Mouse (Mus musculus) heart, adult 10 weeks (tissue): ENCODE measurements around the gene Arhgef2. TPM values are rescaled to one million over a fixed set of nuclear protein-coding genes. Genes with fewer than 3 reads are reported as not detected.

Experiments used
- polyA plus RNA-seq: library from polyadenylated mRNA; stranded (reverse); fragments of 350-450 nt; fragmentation: Illumina TruSeq; extraction: RNeasy Lipid Tissue Mini Kit (QIAGEN cat#74804); gene quantifications from one replicate; pipeline ENCODE4 v1.2.3, GENCODE M21; 2014; ENCODE audit warnings: low read depth, low replicate concordance

Gene Arhgef2
- polyA plus RNA-seq = 32.9 TPM

DNA sequence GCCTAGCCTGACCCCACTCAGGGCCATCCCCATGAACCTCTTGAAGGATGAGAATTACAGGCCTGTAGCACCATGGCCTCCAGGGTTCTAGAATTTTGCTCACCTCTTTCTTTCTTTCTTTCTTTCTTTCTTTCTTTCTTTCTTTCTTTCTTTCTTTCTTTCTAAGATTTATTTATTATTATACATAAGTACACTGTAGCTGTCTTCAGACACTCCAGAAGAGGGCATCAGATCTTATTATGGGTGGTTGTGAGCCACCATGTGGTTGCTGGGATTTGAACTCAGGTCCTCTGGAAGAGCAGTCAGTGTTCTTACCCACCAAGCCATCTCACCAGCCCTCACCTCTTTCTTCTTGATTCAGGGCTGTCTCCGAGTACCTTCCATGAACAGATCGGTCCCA is at the start of gene Arhgef2:
Gene Arhgef2, plus strand, starts transcription at position 301 of the 400 bp plus-strand sequence.

GRCm38 (mm10) chr3:88575540-88575939 is 30.2 kb upstream of the Arhgef2 start, which contains the start of gene Ssr2:
TSS of gene Ssr2 (plus strand) at chr3:88575876.

GRCm38 (mm10) chr3:88652846-88653515 is 47.2 kb downstream of the Arhgef2 start, which contains the start of gene Rxfp4:
TSS of gene Rxfp4 (minus strand) at chr3:88653142.

DNA sequence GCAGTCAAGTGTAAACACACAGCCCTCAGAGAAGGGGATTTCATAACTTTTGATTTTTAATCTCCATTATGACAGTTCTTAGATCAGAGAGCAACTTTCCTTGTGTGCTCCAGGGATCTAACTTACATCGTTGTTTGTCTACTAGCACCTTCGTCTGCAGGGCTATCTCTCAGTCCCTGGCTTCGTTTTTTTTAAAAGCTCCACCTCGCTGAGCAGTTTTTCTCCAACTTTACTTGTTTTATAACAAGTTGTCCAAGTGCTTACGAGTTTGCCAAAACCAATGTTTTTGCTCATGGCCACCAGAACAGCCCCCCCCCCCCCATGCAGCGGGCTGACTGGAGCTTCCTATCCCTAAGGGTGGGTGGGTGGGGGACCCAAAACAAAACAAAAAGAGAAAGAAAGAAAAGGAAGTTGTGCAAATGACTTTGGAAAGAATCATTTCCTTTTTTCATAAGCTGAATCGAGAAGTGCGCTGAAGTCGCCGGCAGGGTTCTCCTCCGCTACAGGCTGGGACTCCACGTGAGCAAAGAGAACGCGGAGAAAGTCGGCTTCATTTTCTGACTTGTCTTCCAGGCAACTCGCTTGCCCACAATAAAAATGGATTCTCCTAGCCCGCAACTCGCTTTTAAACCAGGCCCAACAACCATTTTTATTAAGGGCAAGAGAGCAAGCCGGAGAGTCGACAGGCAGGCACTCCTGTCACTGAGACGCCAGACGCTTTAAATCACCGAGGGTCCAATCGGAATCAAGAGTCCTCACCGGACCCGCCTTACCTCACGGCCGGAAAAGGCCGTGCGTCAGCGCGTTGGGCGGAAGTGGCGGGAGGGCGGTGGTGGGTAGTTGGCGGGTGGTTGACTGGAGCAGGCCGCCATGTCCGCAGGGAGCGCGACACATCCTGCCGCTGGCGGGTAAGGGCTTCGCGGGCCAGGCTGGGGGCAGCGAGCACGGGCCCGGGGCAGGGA is 79.5 kb downstream of the Arhgef2 start, which contains the start of gene Khdc4:
Gene Khdc4, plus strand, starts transcription at position 824 of the 962 bp plus-strand sequence.

Other genes starting within 250 kb of the Arhgef2 start
- 1.6 TPM for gene Paqr6, start 241.4 kb upstream of the Arhgef2 start, polyA plus RNA-seq
- gene Bglap3, start 233.2 kb upstream of the Arhgef2 start, polyA plus RNA-seq = not detected
- gene Bglap2, start 227.3 kb upstream of the Arhgef2 start, polyA plus RNA-seq = not detected
- not detected for gene Bglap, start 221.5 kb upstream of the Arhgef2 start, polyA plus RNA-seq
- gene Pmf1, start 195.6 kb upstream of the Arhgef2 start, polyA plus RNA-seq = 16.4 TPM
- 17.0 TPM for gene Slc25a44, start 180.8 kb upstream of the Arhgef2 start, polyA plus RNA-seq
- 4.1 TPM for gene Sema4a, start 144.8 kb upstream of the Arhgef2 start, polyA plus RNA-seq
- 80.8 TPM for gene Lmna, start 96.0 kb upstream of the Arhgef2 start, polyA plus RNA-seq
- gene Mex3a, start 73.6 kb upstream of the Arhgef2 start, polyA plus RNA-seq = 0.34 TPM
- not detected for gene Rab25, start 57.7 kb upstream of the Arhgef2 start, polyA plus RNA-seq
- gene Lamtor2, start 52.9 kb upstream of the Arhgef2 start, polyA plus RNA-seq = 116 TPM
- gene Ubqln4, start 52.2 kb upstream of the Arhgef2 start, polyA plus RNA-seq = 60.0 TPM
- gene Ssr2, start 30.1 kb upstream of the Arhgef2 start, polyA plus RNA-seq = 76.6 TPM
- gene Rxfp4, start 47.2 kb downstream of the Arhgef2 start, polyA plus RNA-seq = not detected
- gene Khdc4, start 79.8 kb downstream of the Arhgef2 start, polyA plus RNA-seq = 38.9 TPM
- 94.5 TPM for gene Rit1, start 110.9 kb downstream of the Arhgef2 start, polyA plus RNA-seq
- gene Syt11, start 169.2 kb downstream of the Arhgef2 start, polyA plus RNA-seq = 13.0 TPM
- gene Gon4l, start 229.3 kb downstream of the Arhgef2 start, polyA plus RNA-seq = 24.3 TPM